Mouse (Mus musculus) hindbrain, embryonic 10.5 days (tissue): ENCODE measurements around the gene Frem1. TPM values are rescaled to one million over a fixed set of nuclear protein-coding genes. Genes with fewer than 3 reads are reported as not detected.
A peak's percentile ranks its signal among the peaks of the same experiment; 100 is the strongest.

Experiments
- DNase-seq: peaks from one replicate; pipeline ENCODE4 v3.0.0-alpha.2; 2017; ENCODE audit warnings: low spot score
- H3K27ac ChIP-seq: fragments of 300-500 bp; sonication (generic); 2 replicates; pipeline ENCODE4 v1.5.1; 2016; ENCODE audit warnings: mild to moderate bottlenecking, moderate library complexity
- H3K27me3 ChIP-seq: fragments of 300-500 bp; sonication (generic); 2 replicates; pipeline ENCODE4 v1.6.1; 2016; ENCODE audit warnings: mild to moderate bottlenecking; ENCODE audit not compliant: poor library complexity, insufficient read depth, severe bottlenecking
- H3K36me3 ChIP-seq: fragments of 300-500 bp; sonication (generic); 2 replicates; pipeline ENCODE4 v1.6.1; 2016; ENCODE audit warnings: mild to moderate bottlenecking, moderate library complexity
- H3K4me1 ChIP-seq: fragments of 300-500 bp; sonication (generic); replicated peaks from 2 replicates; pipeline ENCODE4 v1.6.1; 2016; ENCODE audit warnings: mild to moderate bottlenecking
- H3K4me3 ChIP-seq: fragments of 300-500 bp; sonication (generic); 2 replicates; pipeline ENCODE4 v1.5.1; 2016; ENCODE audit warnings: mild to moderate bottlenecking, moderate library complexity
- H3K9me3 ChIP-seq: fragments of 300-500 bp; sonication (generic); 2 replicates; pipeline ENCODE4 v1.6.1; 2016; ENCODE audit warnings: mild to moderate bottlenecking, moderate library complexity
- WGBS: fragments of 180-500 bp; shearing (Covaris S2); methylation state at CpG from one replicate; pipeline ENCODE4 v1.1.7; 2016; 5-methylcytosine and 5-hydroxymethylcytosine counted together
- polyA plus RNA-seq: library from polyadenylated mRNA; unstranded; fragments of >200 nt; fragmentation: Nextera tagmentation; extraction: Ambion mirVana; gene quantifications from 2 replicates; pipeline ENCODE4 v1.2.1, GENCODE M21; 2016

The Frem1 gene
- polyA plus RNA-seq, 1 experiment from 2014 or later, result 5.7 TPM

- Histone ChIP-seq H3K27ac (peak overlapping the region; percentile 8; the same call in 1 of the 2 replicates), H3K4me3 (no peak overlapping the region), H3K36me3 (peaks cover 8% of the 10 kb centered on the region; the same call in 1 of the 2 replicates), H3K9me3 (no peaks in the 10 kb centered on the region), H3K4me1 (peaks cover 30% of the 10 kb centered on the region), H3K27me3 (no peaks in the 10 kb centered on the region)
- DNase-seq, result no peak
- WGBS, result 86% methylated on average over 11 of the region's 11 CpGs
Measured at GRCm38 (mm10) chr4:82914601-82915143, 137.5 kb downstream of the Frem1 start.

- no peak for DNase-seq
- H3K4me3 ChIP-seq, result no peak overlapping the region
- 0 out of 2 replicates have a peak, but pooled peaks cover 6% of the 10 kb centered on the region for H3K4me1 ChIP-seq
- no peaks in the 10 kb centered on the region for H3K9me3 ChIP-seq
- WGBS, result 92% methylated on average over 10 of the region's 10 CpGs
- H3K27ac ChIP-seq, result no peak overlapping the region
- H3K36me3 ChIP-seq, result peaks cover 2% of the 10 kb centered on the region; the same call in 1 of the 2 replicates
- H3K27me3 ChIP-seq, result no peaks in the 10 kb centered on the region
Measured at GRCm38 (mm10) chr4:82895227-82895626, 156.9 kb downstream of the Frem1 start.

- Histone ChIP-seq H3K9me3 (no peaks in the 10 kb centered on the region), H3K27ac (no peak overlapping the region), H3K27me3 (no peaks in the 10 kb centered on the region), H3K4me3 (no peak overlapping the region), H3K36me3 (no peaks in the 10 kb centered on the region), H3K4me1 (0 out of 2 replicates have a peak, but pooled peaks cover 11% of the 10 kb centered on the region)
- WGBS, result 84% methylated on average over 5 of the region's 5 CpGs
- no peak for DNase-seq
Measured at GRCm38 (mm10) chr4:82892247-82892646, 159.9 kb downstream of the Frem1 start.

GRCm38 (mm10) chr4:82891566-82891965 is 160.6 kb downstream of the Frem1 start:
- WGBS, result 86% methylated on average over 2 of the region's 2 CpGs
- Histone ChIP-seq H3K27ac (no peak overlapping the region), H3K4me3 (no peak overlapping the region), H3K36me3 (no peaks in the 10 kb centered on the region), H3K9me3 (no peaks in the 10 kb centered on the region), H3K4me1 (0 out of 2 replicates have a peak, but pooled peaks cover 11% of the 10 kb centered on the region), H3K27me3 (no peaks in the 10 kb centered on the region)
- DNase-seq, result no peak

GRCm38 (mm10) chr4:82891049-82891448 is 161.1 kb downstream of the Frem1 start:
- DNase-seq, result peak; percentile 23
- H3K27ac ChIP-seq, result no peak overlapping the region
- H3K36me3 ChIP-seq, result no peaks in the 10 kb centered on the region
- H3K9me3 ChIP-seq, result no peaks in the 10 kb centered on the region
- peaks cover 14% of the 10 kb centered on the region; the same call in 1 of the 2 replicates for H3K4me1 ChIP-seq
- H3K27me3 ChIP-seq, result no peaks in the 10 kb centered on the region
- H3K4me3 ChIP-seq, result no peak overlapping the region
- WGBS, result 74% methylated on average over 7 of the region's 7 CpGs

- no peaks in the 10 kb centered on the region for H3K27me3 ChIP-seq
- H3K4me1 ChIP-seq, result peaks cover 19% of the 10 kb centered on the region; the same call in 1 of the 2 replicates
- WGBS, result 86% methylated on average over 4 of the region's 4 CpGs
- DNase-seq, result no peak
- H3K27ac ChIP-seq, result no peak overlapping the region
- H3K4me3 ChIP-seq, result no peak overlapping the region
- H3K9me3 ChIP-seq, result no peaks in the 10 kb centered on the region
- H3K36me3 ChIP-seq, result no peaks in the 10 kb centered on the region
Measured at GRCm38 (mm10) chr4:82890585-82890984, 161.6 kb downstream of the Frem1 start.

- Histone ChIP-seq H3K4me3 (no peak overlapping the region), H3K27me3 (no peaks in the 10 kb centered on the region), H3K36me3 (no peaks in the 10 kb centered on the region), H3K27ac (no peak overlapping the region), H3K9me3 (no peaks in the 10 kb centered on the region), H3K4me1 (peaks cover 26% of the 10 kb centered on the region)
- 53% methylated on average over 2 of the region's 2 CpGs for WGBS
- no peak for DNase-seq
Measured at GRCm38 (mm10) chr4:82886148-82886547, 166.0 kb downstream of the Frem1 start.

DNA sequence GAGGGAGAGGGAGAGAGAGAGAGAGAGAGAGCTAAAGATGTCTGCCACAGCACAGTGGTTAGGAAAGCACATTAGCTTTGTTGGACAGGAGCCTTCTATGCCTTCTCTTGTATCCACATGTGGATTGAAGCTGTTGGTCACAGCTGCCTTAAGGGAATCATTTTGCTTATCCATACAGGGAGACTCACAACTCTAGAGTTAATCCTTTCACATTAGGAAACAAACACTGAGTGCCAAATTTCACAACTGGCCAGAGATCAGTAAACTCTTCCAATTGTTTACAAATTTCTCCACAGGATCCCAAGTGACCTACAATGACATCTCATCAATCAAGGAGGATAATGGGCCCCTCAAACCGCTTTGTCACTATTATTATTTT is 166.6 kb downstream of the Frem1 start:
- Histone ChIP-seq H3K27me3 (no peaks in the 10 kb centered on the region), H3K27ac (no peak overlapping the region), H3K9me3 (no peaks in the 10 kb centered on the region), H3K4me3 (no peak overlapping the region), H3K4me1 (peaks cover 22% of the 10 kb centered on the region), H3K36me3 (no peaks in the 10 kb centered on the region)
- 45% methylated on average over 1 of the region's 1 CpGs for WGBS
- no peak for DNase-seq

DNA sequence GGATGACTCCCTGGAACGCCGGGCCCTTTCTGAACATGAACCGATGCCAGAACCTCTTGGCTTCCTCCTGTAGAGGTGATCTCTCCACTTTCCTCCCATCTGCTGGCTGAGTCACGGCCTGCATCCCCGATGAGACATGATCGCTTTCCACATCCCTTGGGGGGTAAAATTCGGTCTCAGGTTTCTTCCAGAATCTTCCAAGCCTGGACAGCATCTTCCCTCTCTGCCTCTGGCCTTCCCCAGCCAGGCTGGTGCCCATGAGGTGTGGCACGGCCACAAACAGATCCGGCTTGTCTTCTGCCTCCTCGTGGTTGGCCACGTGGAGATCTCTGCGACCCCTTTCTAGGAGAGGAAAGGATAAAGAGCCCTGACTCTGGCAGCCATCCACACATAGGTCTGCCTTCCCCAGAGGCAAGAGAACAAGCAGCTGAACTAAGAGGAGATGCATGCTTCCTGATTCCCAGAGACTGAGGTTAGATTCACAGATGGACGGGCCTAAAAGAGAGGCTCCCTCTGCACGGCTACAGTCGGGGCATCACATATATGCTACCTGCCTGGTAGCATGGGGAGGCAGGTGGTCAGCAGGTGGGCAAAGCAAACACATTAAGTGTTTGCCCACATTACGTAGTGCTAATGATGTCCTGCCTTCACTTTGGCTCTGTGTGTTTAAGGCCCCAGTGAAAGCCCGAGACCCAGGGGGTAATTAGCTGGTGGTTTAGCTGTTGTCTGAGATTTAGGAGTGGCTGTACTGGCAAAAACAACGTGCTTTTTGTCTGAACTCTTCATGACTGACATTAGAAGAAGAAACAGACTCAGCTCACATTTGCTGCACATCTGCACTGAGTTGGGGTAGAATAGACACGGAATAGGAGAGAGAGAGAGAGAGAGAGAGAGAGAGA is 167.3 kb downstream of the Frem1 start, which contains the start of gene Cer1:
Gene Cer1 (minus strand): TSS at position 513 of the 899 bp plus-strand sequence.
- Histone ChIP-seq H3K4me3 (no peak within 1 kb of the TSS), H3K27ac (peak within 1 kb of the TSS; percentile 8), H3K27me3 (no peaks in the 10 kb centered on the region), H3K9me3 (no peaks in the 10 kb centered on the region), H3K4me1 (peaks cover 16% of the 10 kb centered on the region), H3K36me3 (no peaks in the 10 kb centered on the region)
- WGBS, result 64% methylated on average over 18 of the region's 19 CpGs
- DNase-seq, result no peak

DNA sequence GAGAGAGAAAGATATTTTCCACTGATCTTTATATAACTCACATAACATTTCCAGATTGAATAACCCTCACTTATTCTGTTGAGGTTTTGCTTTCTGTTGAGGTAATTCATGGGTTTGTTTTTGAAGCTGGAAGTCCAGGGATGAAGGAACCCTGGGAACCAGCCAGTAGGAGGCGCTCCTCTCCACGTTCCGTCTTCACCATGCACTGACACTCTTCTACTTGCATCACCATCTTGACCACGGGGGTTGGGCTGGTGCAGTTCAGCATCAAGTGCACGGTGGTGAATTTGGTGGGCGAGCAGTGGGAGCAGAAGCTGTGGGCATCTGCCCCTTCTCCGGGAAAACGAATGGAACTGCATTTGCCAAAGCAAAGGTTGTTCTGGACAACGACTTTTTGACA is 169.6 kb downstream of the Frem1 start:
- H3K27me3 ChIP-seq, result no peaks in the 10 kb centered on the region
- no peak overlapping the region for H3K27ac ChIP-seq
- H3K4me3 ChIP-seq, result no peak overlapping the region
- H3K36me3 ChIP-seq, result no peaks in the 10 kb centered on the region
- H3K9me3 ChIP-seq, result no peaks in the 10 kb centered on the region
- peaks cover 15% of the 10 kb centered on the region for H3K4me1 ChIP-seq
- no peak for DNase-seq
- 82% methylated on average over 9 of the region's 9 CpGs for WGBS

DNA sequence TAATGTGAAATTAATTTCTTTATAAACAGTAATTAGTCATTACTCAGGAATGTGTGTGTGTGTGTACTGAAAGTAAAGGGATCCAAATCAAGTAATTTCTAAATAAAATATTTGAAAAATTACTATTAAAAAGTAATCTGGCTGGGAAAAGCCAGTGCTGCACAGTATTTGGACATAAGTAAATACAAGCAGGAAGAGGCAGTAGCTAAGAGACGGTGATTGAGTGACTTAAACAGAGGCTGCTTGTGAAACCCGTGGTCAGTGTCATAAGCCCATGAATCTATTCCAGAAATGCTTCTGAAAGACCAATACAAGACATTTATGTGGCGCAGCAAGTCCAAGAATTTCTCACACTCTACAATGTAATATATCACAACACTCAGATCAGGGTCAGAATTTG is 170.8 kb downstream of the Frem1 start:
- Histone ChIP-seq H3K36me3 (no peaks in the 10 kb centered on the region), H3K27me3 (no peaks in the 10 kb centered on the region), H3K4me3 (no peak overlapping the region), H3K4me1 (peaks cover 15% of the 10 kb centered on the region), H3K9me3 (no peaks in the 10 kb centered on the region), H3K27ac (no peak overlapping the region)
- 81% methylated on average over 3 of the region's 3 CpGs for WGBS
- no peak for DNase-seq

DNA sequence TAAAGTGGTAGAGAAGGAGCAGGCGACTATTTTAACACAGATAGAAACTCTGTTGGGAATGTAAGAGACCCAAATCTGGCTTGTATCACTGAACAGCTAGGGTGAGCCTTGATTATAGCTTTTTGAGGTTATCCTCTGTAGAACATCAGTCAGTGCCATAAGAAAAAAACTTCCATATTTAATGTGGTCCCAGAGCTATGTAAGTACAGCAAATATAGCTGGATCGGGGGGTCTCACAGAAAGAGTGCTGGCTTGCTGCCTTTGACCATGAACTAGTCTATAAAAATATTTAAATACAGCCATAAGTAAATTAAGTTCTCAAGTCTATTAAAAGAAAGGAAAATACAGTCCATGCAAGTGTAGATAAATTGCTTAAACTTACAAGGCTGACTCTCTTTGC is 171.9 kb downstream of the Frem1 start:
- Histone ChIP-seq H3K27me3 (no peaks in the 10 kb centered on the region), H3K4me3 (no peak overlapping the region), H3K4me1 (peaks cover 5% of the 10 kb centered on the region), H3K9me3 (no peaks in the 10 kb centered on the region), H3K36me3 (no peaks in the 10 kb centered on the region), H3K27ac (no peak overlapping the region)
- WGBS, result 93% methylated on average over 2 of the region's 2 CpGs
- no peak for DNase-seq

DNA sequence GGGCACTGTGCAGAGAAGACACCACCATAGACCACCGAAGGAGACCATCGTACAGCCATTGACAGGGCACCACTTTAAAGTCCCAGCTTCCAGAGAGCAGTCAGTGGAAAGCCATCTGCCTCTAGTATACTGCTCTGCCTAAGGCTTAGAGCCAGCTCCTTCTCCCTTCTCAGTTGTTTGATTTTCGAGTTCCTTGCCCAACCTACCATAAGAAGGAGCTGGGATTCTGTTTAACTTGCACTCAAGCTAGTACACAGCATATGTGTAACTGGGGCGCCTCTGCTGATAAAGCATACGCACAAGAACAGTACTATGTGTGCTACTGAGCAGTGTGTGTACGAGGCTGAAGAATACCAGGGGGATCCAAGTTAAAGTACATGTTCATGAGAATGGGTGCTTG is 173.0 kb downstream of the Frem1 start:
- WGBS, result 83% methylated on average over 6 of the region's 6 CpGs

More for the DNA sequence above, 173.0 kb downstream of the Frem1 start:
- no peaks in the 10 kb centered on the region; the same call in 1 of the 2 replicates for H3K4me1 ChIP-seq
- H3K36me3 ChIP-seq, result no peaks in the 10 kb centered on the region
- DNase-seq, result no peak
- H3K27ac ChIP-seq, result no peak overlapping the region
- no peak overlapping the region for H3K4me3 ChIP-seq
- no peaks in the 10 kb centered on the region for H3K27me3 ChIP-seq
- H3K9me3 ChIP-seq, result no peaks in the 10 kb centered on the region
